Mouse (Mus musculus) layer of hippocampus, adult 6 months (tissue): ENCODE measurements around the gene Dctpp1. TPM values are rescaled to one million over a fixed set of nuclear protein-coding genes. Genes with fewer than 3 reads are reported as not detected.

Experiments used
- long read RNA-seq, 2 experiments: library from polyadenylated mRNA; unstranded; transcript quantifications; one replicate each; pipeline ENCODE4 v2.0.0; 2019 to 2020
- polyA plus RNA-seq: library from polyadenylated mRNA; unstranded; fragments of <200 nt; fragmentation: Nextera tagmentation; gene quantifications from 2 replicates; pipeline ENCODE4 v1.2.3, GENCODE M21; 2021

Dctpp1 gene
- 66.6 and 67.2 TPM in 2 replicates for polyA plus RNA-seq
- long read RNA-seq, experiment 1, transcript Dctpp1-201 (3 exons, 676 nt), result major isoform, 32 of 32 reads
- long read RNA-seq, experiment 1, partial matches to known transcripts, result 0 of 32 reads
- long read RNA-seq, experiment 1, other reads (novel, unspliced or antisense), result 0 of 32 reads
- long read RNA-seq, experiment 2, partial matches to known transcripts, result 0 of 1 reads
- long read RNA-seq, experiment 2, other reads (novel, unspliced or antisense), result 0 of 1 reads

GRCm38 (mm10) chr7:127260309-127261111 lies at the start of gene Dctpp1:
TSS of gene Dctpp1 (minus strand) at chr7:127260709.

GRCm38 (mm10) chr7:127296098-127296497 lies 35.6 kb upstream of the Dctpp1 start, which contains the start of gene Itgal:
TSS of gene Itgal (plus strand) at chr7:127296260.

GRCm38 (mm10) chr7:127273925-127274789 lies 13.6 kb upstream of the Dctpp1 start, which contains the start of gene Sephs2:
TSS of gene Sephs2 (minus strand) at chr7:127274055.

GRCm38 (mm10) chr7:127243870-127244657 lies 16.4 kb downstream of the Dctpp1 start, which contains the start of gene Zfp771:
TSS of gene Zfp771 (plus strand) at chr7:127244274.

GRCm38 (mm10) chr7:127232622-127233367 lies 27.7 kb downstream of the Dctpp1 start, which contains the start of the genes Zfp553 and Sept1:
TSS of gene Zfp553 (plus strand) at chr7:127233061.
TSS of gene Sept1 (minus strand) at chr7:127233130.

GRCm38 (mm10) chr7:127208553-127209438 lies 51.7 kb downstream of the Dctpp1 start, which contains the start of gene Mylpf:
TSS of gene Mylpf (plus strand) at chr7:127208890.

GRCm38 (mm10) chr7:127208295-127208552 lies 52.3 kb downstream of the Dctpp1 start, which contains the start of gene Tbc1d10b:
TSS of gene Tbc1d10b (minus strand) at chr7:127208468.

Other genes starting within 250 kb of the Dctpp1 start
- 4.2 and 5.5 TPM in 2 replicates for gene Mvp, start 246.1 kb downstream of the Dctpp1 start, polyA plus RNA-seq
- 0.55 TPM in 1 of 2 replicates, not detected in the other for gene Pagr1b, start 244.2 kb downstream of the Dctpp1 start, polyA plus RNA-seq
- gene Pagr1a, start 243.4 kb downstream of the Dctpp1 start, polyA plus RNA-seq, result 28.6 and 49.8 TPM in 2 replicates
- gene Gm42742, start 239.6 kb downstream of the Dctpp1 start, polyA plus RNA-seq, result 8.1 and 19.3 TPM in 2 replicates
- 96.1 and 120 TPM in 2 replicates for gene Prrt2, start 239.5 kb downstream of the Dctpp1 start, polyA plus RNA-seq
- 5.6 and 7.1 TPM in 2 replicates for gene Maz, start 233.7 kb downstream of the Dctpp1 start, polyA plus RNA-seq
- 15.6 and 17.6 TPM in 2 replicates for gene Kif22, start 218.2 kb downstream of the Dctpp1 start, polyA plus RNA-seq
- gene Zg16, start 173.4 kb downstream of the Dctpp1 start, polyA plus RNA-seq, result not detected in 2 replicates
- 1.8 and 2.1 TPM in 2 replicates for gene AI467606, start 169.3 kb downstream of the Dctpp1 start, polyA plus RNA-seq
- gene Qprt, start 138.5 kb downstream of the Dctpp1 start, polyA plus RNA-seq, result 0.89 and 0.97 TPM in 2 replicates
- 0.06 TPM in 1 of 2 replicates, not detected in the other for gene Spn, start 122.9 kb downstream of the Dctpp1 start, polyA plus RNA-seq
- 30.0 and 34.9 TPM in 2 replicates for gene Cd2bp2, start 64.7 kb downstream of the Dctpp1 start, polyA plus RNA-seq
- 8.5 and 9.3 TPM in 2 replicates for gene Tbc1d10b, start 52.2 kb downstream of the Dctpp1 start, polyA plus RNA-seq
- gene Mylpf, start 51.8 kb downstream of the Dctpp1 start, polyA plus RNA-seq, result 4.1 and 5.1 TPM in 2 replicates
- gene Zfp553, start 27.6 kb downstream of the Dctpp1 start, polyA plus RNA-seq, result 12.1 and 12.3 TPM in 2 replicates
- 1.3 and 2.0 TPM in 2 replicates for gene Sept1, start 27.6 kb downstream of the Dctpp1 start, polyA plus RNA-seq
- gene Zfp771, start 16.4 kb downstream of the Dctpp1 start, polyA plus RNA-seq, result 61.1 and 73.1 TPM in 2 replicates
- gene Sephs2, start 13.3 kb upstream of the Dctpp1 start, polyA plus RNA-seq, result 60.4 and 69.7 TPM in 2 replicates
- 0.04 and 0.14 TPM in 2 replicates for gene Itgal, start 35.6 kb upstream of the Dctpp1 start, polyA plus RNA-seq
- gene Zfp768, start 84.9 kb upstream of the Dctpp1 start, polyA plus RNA-seq, result 1.9 and 2.1 TPM in 2 replicates
- 3.3 and 3.5 TPM in 2 replicates for gene Zfp747, start 115.3 kb upstream of the Dctpp1 start, polyA plus RNA-seq
- gene 9130019O22Rik, start 126.5 kb upstream of the Dctpp1 start, polyA plus RNA-seq, result 1.6 and 2.0 TPM in 2 replicates
- 3.6 TPM in 2 replicates for gene E430018J23Rik, start 132.9 kb upstream of the Dctpp1 start, polyA plus RNA-seq
- 2.1 and 3.2 TPM in 2 replicates for gene Zfp764, start 146.1 kb upstream of the Dctpp1 start, polyA plus RNA-seq
- gene Zfp688, start 161.4 kb upstream of the Dctpp1 start, polyA plus RNA-seq, result 30.1 and 32.4 TPM in 2 replicates
- gene Zfp689, start 188.4 kb upstream of the Dctpp1 start, polyA plus RNA-seq, result 3.2 TPM in 2 replicates
- 13.1 and 16.1 TPM in 2 replicates for gene Prr14, start 198.9 kb upstream of the Dctpp1 start, polyA plus RNA-seq
- 4.1 and 5.4 TPM in 2 replicates for gene Fbrs, start 218.5 kb upstream of the Dctpp1 start, polyA plus RNA-seq